Mouse (Mus musculus) embryonic fibroblast, embryonic 13.5 days (primary cell): ENCODE results near the gene Nupr1. TPM values are rescaled to one million over a fixed set of nuclear protein-coding genes. Genes with fewer than 3 reads are reported as not detected.

Source experiments
- H3K27ac ChIP-seq: 2 replicates; pipeline ENCODE4 v1.5.1; 2012; ENCODE audit warnings: low read length, control low read depth, inconsistent platforms; ENCODE audit not compliant: insufficient read depth
- H3K4me1 ChIP-seq: 2 replicates; pipeline ENCODE4 v1.6.1; 2011; ENCODE audit warnings: low read length; ENCODE audit not compliant: control insufficient read depth, insufficient read depth
- H3K4me3 ChIP-seq: 2 replicates; pipeline ENCODE4 v1.5.1; 2011; ENCODE audit warnings: mild to moderate bottlenecking, control low read depth, low read length; ENCODE audit not compliant: insufficient read depth
- CTCF ChIP-seq: IDR thresholded peaks from 2 replicates; pipeline ENCODE4 v1.5.1; 2011; ENCODE audit warnings: mild to moderate bottlenecking, control low read depth, low read length, moderate library complexity, borderline replicate concordance; ENCODE audit not compliant: insufficient read depth
- POLR2A ChIP-seq: IDR thresholded peaks from 2 replicates; pipeline ENCODE4 v1.6.1; 2011; ENCODE audit warnings: low read depth, mild to moderate bottlenecking, control low read depth, low read length, moderate library complexity
- polyA plus RNA-seq: library from polyadenylated mRNA; stranded (reverse); fragments of >200 nt; gene quantifications from 2 replicates; pipeline ENCODE4 v1.2.4, GENCODE M21; 2011; ENCODE audit warnings: low read depth; ENCODE audit not compliant: missing spikeins, insufficient read length

Nupr1 gene
- polyA plus RNA-seq, 1 experiment = 179 TPM

DNA sequence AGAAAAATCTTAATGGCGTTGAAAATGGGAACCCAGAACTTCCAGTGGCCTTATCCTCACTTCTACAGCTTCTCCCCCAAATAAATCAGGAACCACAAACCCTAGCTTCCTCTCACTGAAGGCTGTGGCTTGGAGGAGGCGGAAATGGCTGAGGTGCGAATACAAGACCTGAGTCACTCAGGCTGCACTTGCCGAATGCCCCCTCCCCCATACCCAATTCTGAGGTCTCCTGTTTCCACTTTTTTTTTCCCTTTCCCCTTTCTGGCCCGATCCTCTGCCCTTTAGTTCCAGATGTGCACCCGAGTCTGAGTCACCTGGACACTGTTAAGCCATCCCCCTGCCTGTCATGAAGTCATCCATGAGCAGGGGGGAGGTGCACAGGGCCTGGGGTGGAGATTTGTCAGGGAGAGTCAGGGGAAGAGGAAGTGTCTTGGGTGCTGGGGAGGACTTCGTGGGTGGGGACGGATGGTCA, 46.1 kb downstream of the Nupr1 start, which contains the start of gene Apobr:
Apobr (plus strand) TSS at position 437 of the 472 bp plus-strand sequence.
- Histone ChIP-seq H3K4me3 (no peak within 1 kb of the TSS), H3K4me1 (0 out of 2 replicates have a peak, but pooled peaks cover 7% of the 10 kb centered on the region), H3K27ac (peak within 1 kb of the TSS; percentile 9; the same call in 1 of the 2 replicates)
- no peak for TF ChIP-seq POLR2A
- TF ChIP-seq CTCF = no peak

DNA sequence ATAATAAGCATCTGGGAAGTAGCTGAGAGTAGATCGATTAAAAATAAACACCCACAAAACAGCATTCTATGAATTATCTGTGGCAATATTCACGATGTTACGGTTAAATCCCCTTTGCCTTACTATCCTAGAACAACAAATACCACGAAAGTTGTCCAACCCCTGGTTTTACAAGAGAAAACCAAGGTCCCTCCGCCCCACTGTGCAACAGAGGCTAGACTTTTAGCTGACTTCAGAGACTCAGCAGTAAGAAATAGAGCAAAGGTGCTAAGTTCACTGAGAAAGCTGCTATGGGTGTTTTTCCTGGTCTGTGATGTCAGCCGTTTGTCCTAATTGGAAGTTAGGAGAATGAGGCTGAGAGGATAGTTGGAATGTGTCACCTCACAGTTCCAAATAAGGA, 46.9 kb downstream of the Nupr1 start:
- 0 out of 2 replicates have a peak, but pooled peaks cover 7% of the 10 kb centered on the region for H3K4me1 ChIP-seq
- H3K4me3 ChIP-seq = peak overlapping the region; percentile 53; the same call in 1 of the 2 replicates
- no peak for TF ChIP-seq CTCF
- TF ChIP-seq POLR2A = no peak
- H3K27ac ChIP-seq = no peak overlapping the region; the same call in 1 of the 2 replicates

- H3K4me3 ChIP-seq = peak overlapping the region; percentile 53
- 0 out of 2 replicates have a peak, but pooled peaks cover 7% of the 10 kb centered on the region for H3K4me1 ChIP-seq
- TF ChIP-seq CTCF (no peak), POLR2A (peak; percentile 45)
- peak overlapping the region; percentile 74; the same call in 1 of the 2 replicates for H3K27ac ChIP-seq
Measured at GRCm38 (mm10) chr7:126583251-126583709, 47.4 kb downstream of the Nupr1 start.

DNA sequence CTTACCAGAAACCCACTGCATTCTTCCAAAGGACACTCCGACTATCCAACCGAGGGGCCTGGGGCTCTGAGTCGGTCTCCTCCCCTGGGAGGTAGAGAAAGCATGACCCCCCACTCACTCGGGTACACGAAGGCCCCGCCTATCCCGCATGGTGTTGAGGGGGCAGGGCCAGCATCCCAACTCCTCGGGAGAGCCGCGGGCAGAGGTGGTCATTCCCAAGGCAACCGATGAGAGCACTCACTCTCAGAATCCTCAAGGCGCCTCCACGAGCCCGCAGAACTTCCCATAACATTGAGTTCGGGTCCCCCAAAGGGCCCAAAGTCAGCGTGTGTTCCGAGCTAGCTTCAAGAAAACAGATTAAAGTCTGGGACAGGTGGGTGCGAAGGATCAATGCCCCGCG, 47.9 kb downstream of the Nupr1 start:
- Histone ChIP-seq H3K27ac (no peak overlapping the region), H3K4me3 (peak overlapping the region; percentile 17), H3K4me1 (0 out of 2 replicates have a peak, but pooled peaks cover 7% of the 10 kb centered on the region)
- TF ChIP-seq POLR2A (0 out of 2 replicates have a peak, but pooled peaks have one; percentile 17), CTCF (no peak)

GRCm38 (mm10) chr7:126581661-126582060, 49.0 kb downstream of the Nupr1 start:
- H3K4me3 ChIP-seq = no peak overlapping the region
- H3K27ac ChIP-seq = no peak overlapping the region
- 0 out of 2 replicates have a peak, but pooled peaks cover 7% of the 10 kb centered on the region for H3K4me1 ChIP-seq
- TF ChIP-seq POLR2A (no peak), CTCF (no peak)

GRCm38 (mm10) chr7:126579172-126579571, 51.5 kb downstream of the Nupr1 start:
- H3K27ac ChIP-seq = no peak overlapping the region
- 0 out of 2 replicates have a peak, but pooled peaks cover 4% of the 10 kb centered on the region for H3K4me1 ChIP-seq
- no peak for TF ChIP-seq POLR2A
- peak; percentile 67; the same call in 1 of the 2 replicates for TF ChIP-seq CTCF
- H3K4me3 ChIP-seq = no peak overlapping the region

DNA sequence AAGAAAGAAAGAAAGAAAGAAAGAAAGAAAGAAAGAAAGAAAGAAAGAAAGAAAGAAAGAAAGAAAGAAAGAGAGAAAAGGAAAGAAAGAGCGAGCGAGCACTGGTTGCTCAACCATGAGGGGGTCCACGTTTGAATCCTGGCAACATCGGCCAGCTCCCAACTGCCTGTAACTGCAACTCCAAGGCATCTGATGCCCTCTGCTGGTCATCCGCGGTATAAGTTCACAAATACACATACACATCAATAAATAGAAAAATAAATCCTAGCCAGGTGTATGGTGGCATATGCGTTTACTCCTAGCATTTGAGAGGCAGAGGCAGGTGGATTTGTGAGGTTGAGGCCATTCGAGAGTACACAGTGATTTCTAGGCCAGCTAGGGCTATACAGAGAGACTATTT, 53.7 kb downstream of the Nupr1 start:
- Histone ChIP-seq H3K4me3 (no peak overlapping the region), H3K4me1 (no peaks in the 10 kb centered on the region), H3K27ac (no peak overlapping the region)
- no peak for TF ChIP-seq POLR2A
- peak; percentile 51; the same call in 1 of the 2 replicates for TF ChIP-seq CTCF

Other genes with a start within 250 kb of the Nupr1 start
- 4.4 and 7.4 TPM in 2 replicates for gene Nfatc2ip, start 234.1 kb downstream of the Nupr1 start, polyA plus RNA-seq
- gene Cd19, start 216.0 kb downstream of the Nupr1 start, polyA plus RNA-seq = not detected in 2 replicates
- gene Rabep2, start 202.1 kb downstream of the Nupr1 start, polyA plus RNA-seq = 13.3 and 20.6 TPM in 2 replicates
- not detected in 2 replicates for gene Atp2a1, start 167.8 kb downstream of the Nupr1 start, polyA plus RNA-seq
- gene Sh2b1, start 155.4 kb downstream of the Nupr1 start, polyA plus RNA-seq = 27.7 and 31.3 TPM in 2 replicates
- gene Tufm, start 143.5 kb downstream of the Nupr1 start, polyA plus RNA-seq = 71.4 and 77.9 TPM in 2 replicates
- gene Atxn2l, start 127.4 kb downstream of the Nupr1 start, polyA plus RNA-seq = 131 and 149 TPM in 2 replicates
- gene Eif3c, start 64.5 kb downstream of the Nupr1 start, polyA plus RNA-seq = 413 and 481 TPM in 2 replicates
- 9.3 and 10.0 TPM in 2 replicates for gene Apobr, start 45.9 kb downstream of the Nupr1 start, polyA plus RNA-seq
- 12.4 and 16.7 TPM in 2 replicates for gene Cln3, start 45.0 kb downstream of the Nupr1 start, polyA plus RNA-seq
- not detected in 2 replicates for gene Il27, start 35.9 kb downstream of the Nupr1 start, polyA plus RNA-seq
- gene Sgf29, start 18.4 kb upstream of the Nupr1 start, polyA plus RNA-seq = 17.7 and 30.3 TPM in 2 replicates
- 0.95 TPM in 1 of 2 replicates, not detected in the other for gene Sult1a1, start 45.6 kb upstream of the Nupr1 start, polyA plus RNA-seq
- 56.5 and 84.6 TPM in 2 replicates for gene Bola2, start 64.5 kb upstream of the Nupr1 start, polyA plus RNA-seq
- 5.7 and 8.7 TPM in 2 replicates for gene Slx1b, start 64.9 kb upstream of the Nupr1 start, polyA plus RNA-seq
- gene Coro1a, start 76.9 kb upstream of the Nupr1 start, polyA plus RNA-seq = 1.0 and 6.5 TPM in 2 replicates
- gene Mapk3, start 128.7 kb upstream of the Nupr1 start, polyA plus RNA-seq = 132 and 145 TPM in 2 replicates
- gene Gdpd3, start 135.5 kb upstream of the Nupr1 start, polyA plus RNA-seq = 2.8 and 3.6 TPM in 2 replicates
- gene Ypel3, start 146.1 kb upstream of the Nupr1 start, polyA plus RNA-seq = 58.8 and 62.2 TPM in 2 replicates
- 0.49 TPM in 1 of 2 replicates, not detected in the other for gene Tbx6, start 150.6 kb upstream of the Nupr1 start, polyA plus RNA-seq
- 106 and 118 TPM in 2 replicates for gene Ppp4c, start 161.6 kb upstream of the Nupr1 start, polyA plus RNA-seq
- gene Fam57b, start 166.8 kb upstream of the Nupr1 start, polyA plus RNA-seq = 0.37 and 1.2 TPM in 2 replicates
- gene 4930451I11Rik, start 200.8 kb upstream of the Nupr1 start, polyA plus RNA-seq = not detected in 2 replicates
- not detected in 2 replicates for gene Doc2a, start 216.6 kb upstream of the Nupr1 start, polyA plus RNA-seq
- 20.5 and 40.2 TPM in 2 replicates for gene Hirip3, start 231.1 kb upstream of the Nupr1 start, polyA plus RNA-seq
- gene Ino80e, start 231.5 kb upstream of the Nupr1 start, polyA plus RNA-seq = 54.0 and 63.0 TPM in 2 replicates